Mouse (Mus musculus): ENCODE results near the gene Nuf2. TPM values are rescaled to one million over a fixed set of nuclear protein-coding genes. Genes with fewer than 3 reads are reported as not detected.

The Nuf2 gene
- 0.49 and 1.1 TPM in 2 replicates for polyA plus RNA-seq (2012; rRNA removed)

GRCm38 (mm10) chr1:169530876-169531701 lies at the start of gene Nuf2:
Gene Nuf2, minus strand, starts transcription at chr1:169531464.

Other genes starting within 250 kb of the Nuf2 start
- 9.7 TPM in 2 replicates for gene Rgs5, start 124.0 kb upstream of the Nuf2 start, polyA plus RNA-seq (2012; rRNA removed)
- 1.1 and 1.4 TPM in 2 replicates for gene Rgs4, start 216.2 kb upstream of the Nuf2 start, polyA plus RNA-seq (2012; rRNA removed)

All from ovary, adult 2 months (tissue).